Mouse (Mus musculus): ENCODE measurements around the gene Gm13696. TPM values are rescaled to one million over a fixed set of nuclear protein-coding genes. Genes with fewer than 3 reads are reported as not detected.
"Not testable (repeated sequence)": the region's sequence is repeated elsewhere in the genome, so short reads cannot be mapped to it uniquely, and the experiment has no call there.

The Gm13696 gene
- polyA plus RNA-seq, 1 experiment from 2014 or later, result 0.09 TPM

- H3K36me3 ChIP-seq; H3K4me2 ChIP-seq; H3K9me3 ChIP-seq; H3K9ac ChIP-seq; H3K4me1 ChIP-seq; H3K27me3 ChIP-seq (replicated peaks); H3K4me3 ChIP-seq (replicated peaks); H3K27ac ChIP-seq; ATAC-seq (ENCODE audit: insufficient read depth, low FRiP score, low read depth): not testable (repeated sequence)
- WGBS, result 83% methylated on average over 1 of the region's 3 CpGs
Observed at GRCm38 (mm10) chr2:83994526-83994925, 21.6 kb downstream of the Gm13696 start.

- 28% methylated on average over 1 of the region's 1 CpGs for WGBS
- no peaks in the 10 kb centered on the region for H3K27me3 ChIP-seq (replicated peaks)
- H3K4me1 ChIP-seq, result no peaks in the 10 kb centered on the region
- ATAC-seq (ENCODE audit: insufficient read depth, low FRiP score, low read depth), result no peak
- no peak overlapping the region for H3K4me3 ChIP-seq (replicated peaks)
- no peak overlapping the region for H3K9ac ChIP-seq
- H3K27ac ChIP-seq, result no peak overlapping the region
- no peak overlapping the region for H3K4me2 ChIP-seq
- no peaks in the 10 kb centered on the region for H3K9me3 ChIP-seq
- H3K36me3 ChIP-seq, result no peaks in the 10 kb centered on the region
Observed at GRCm38 (mm10) chr2:84008913-84009312, 36.0 kb downstream of the Gm13696 start.

- Histone ChIP-seq H3K36me3 (no peaks in the 10 kb centered on the region), H3K4me3 (replicated peaks) (no peak overlapping the region), H3K9ac (no peak overlapping the region), H3K4me2 (no peak overlapping the region), H3K4me1 (no peaks in the 10 kb centered on the region), H3K27me3 (replicated peaks) (no peaks in the 10 kb centered on the region), H3K27ac (no peak overlapping the region), H3K9me3 (no peaks in the 10 kb centered on the region)
- 65% methylated on average over 3 of the region's 3 CpGs for WGBS
- ATAC-seq (ENCODE audit: insufficient read depth, low FRiP score, low read depth), result no peak
Observed at GRCm38 (mm10) chr2:84009818-84010217, 36.9 kb downstream of the Gm13696 start.

GRCm38 (mm10) chr2:84014572-84014971, 41.6 kb downstream of the Gm13696 start:
- H3K27ac ChIP-seq, result no peak overlapping the region
- H3K9me3 ChIP-seq, result no peaks in the 10 kb centered on the region
- H3K27me3 ChIP-seq (replicated peaks), result no peaks in the 10 kb centered on the region
- H3K9ac ChIP-seq, result no peak overlapping the region
- no peak overlapping the region for H3K4me2 ChIP-seq
- ATAC-seq (ENCODE audit: insufficient read depth, low FRiP score, low read depth), result no peak
- WGBS, result 56% methylated on average over 6 of the region's 6 CpGs
- no peak overlapping the region for H3K4me3 ChIP-seq (replicated peaks)
- no peaks in the 10 kb centered on the region for H3K4me1 ChIP-seq
- H3K36me3 ChIP-seq, result no peaks in the 10 kb centered on the region

GRCm38 (mm10) chr2:84016291-84016690, 43.4 kb downstream of the Gm13696 start:
- not testable (repeated sequence) for H3K9ac ChIP-seq; ATAC-seq (ENCODE audit: insufficient read depth, low FRiP score, low read depth); H3K36me3 ChIP-seq; H3K27me3 ChIP-seq (replicated peaks); H3K4me1 ChIP-seq; H3K9me3 ChIP-seq; H3K4me3 ChIP-seq (replicated peaks); H3K27ac ChIP-seq; H3K4me2 ChIP-seq
- WGBS, result 73% methylated on average over 5 of the region's 5 CpGs

- Histone ChIP-seq H3K4me1 (no peaks in the 10 kb centered on the region), H3K36me3 (no peaks in the 10 kb centered on the region), H3K9me3 (no peaks in the 10 kb centered on the region), H3K27me3 (replicated peaks) (no peaks in the 10 kb centered on the region), H3K4me3 (replicated peaks) (no peak overlapping the region), H3K9ac (no peak overlapping the region), H3K4me2 (no peak overlapping the region), H3K27ac (no peak overlapping the region)
- ATAC-seq (ENCODE audit: insufficient read depth, low FRiP score, low read depth), result no peak
- WGBS, result 46% methylated on average over 3 of the region's 3 CpGs
Observed at GRCm38 (mm10) chr2:84018330-84018729, 45.4 kb downstream of the Gm13696 start.

GRCm38 (mm10) chr2:84019519-84020305, 46.8 kb downstream of the Gm13696 start:
- WGBS, result 65% methylated on average over 8 of the region's 8 CpGs
- ATAC-seq (ENCODE audit: insufficient read depth, low FRiP score, low read depth), result peak; percentile 63
- Histone ChIP-seq H3K27me3 (replicated peaks) (no peaks in the 10 kb centered on the region), H3K9ac (no peak overlapping the region), H3K4me2 (no peak overlapping the region), H3K9me3 (no peaks in the 10 kb centered on the region), H3K4me1 (no peaks in the 10 kb centered on the region), H3K27ac (no peak overlapping the region), H3K4me3 (replicated peaks) (no peak overlapping the region), H3K36me3 (no peaks in the 10 kb centered on the region)

GRCm38 (mm10) chr2:84021930-84022329, 49.0 kb downstream of the Gm13696 start:
- Histone ChIP-seq H3K4me3 (replicated peaks) (no peak overlapping the region), H3K4me2 (no peak overlapping the region), H3K27ac (no peak overlapping the region), H3K27me3 (replicated peaks) (no peaks in the 10 kb centered on the region), H3K36me3 (no peaks in the 10 kb centered on the region), H3K9me3 (no peaks in the 10 kb centered on the region), H3K4me1 (no peaks in the 10 kb centered on the region), H3K9ac (no peak overlapping the region)
- no peak for ATAC-seq (ENCODE audit: insufficient read depth, low FRiP score, low read depth)
- 81% methylated on average over 2 of the region's 2 CpGs for WGBS

- no peak overlapping the region for H3K9ac ChIP-seq
- no peaks in the 10 kb centered on the region for H3K4me1 ChIP-seq
- no peak overlapping the region for H3K4me3 ChIP-seq (replicated peaks)
- H3K27me3 ChIP-seq (replicated peaks), result no peaks in the 10 kb centered on the region
- no peaks in the 10 kb centered on the region for H3K9me3 ChIP-seq
- no peaks in the 10 kb centered on the region for H3K36me3 ChIP-seq
- 74% methylated on average over 2 of the region's 2 CpGs for WGBS
- no peak overlapping the region for H3K4me2 ChIP-seq
- ATAC-seq (ENCODE audit: insufficient read depth, low FRiP score, low read depth), result no peak
- no peak overlapping the region for H3K27ac ChIP-seq
Observed at GRCm38 (mm10) chr2:84022905-84023304, 50.0 kb downstream of the Gm13696 start.

GRCm38 (mm10) chr2:84023319-84023718, 50.4 kb downstream of the Gm13696 start:
- ATAC-seq (ENCODE audit: insufficient read depth, low FRiP score, low read depth), result no peak
- H3K4me2 ChIP-seq, result no peak overlapping the region
- H3K4me1 ChIP-seq, result no peaks in the 10 kb centered on the region
- no peaks in the 10 kb centered on the region for H3K9me3 ChIP-seq
- no peak overlapping the region for H3K27ac ChIP-seq
- H3K4me3 ChIP-seq (replicated peaks), result no peak overlapping the region
- no peak overlapping the region for H3K9ac ChIP-seq
- H3K27me3 ChIP-seq (replicated peaks), result no peaks in the 10 kb centered on the region
- 62% methylated on average over 2 of the region's 2 CpGs for WGBS
- no peaks in the 10 kb centered on the region for H3K36me3 ChIP-seq
